Mouse (Mus musculus) bone marrow, adult 2 months (tissue): ENCODE measurements at regions not wholly inside any gene's neighbourhood (a gene's known extent, or its start where the extent isn't known, plus 50 kb on each side); places are given as distances from the start of the nearest gene placed in this dataset.

Experiments used
- CTCF ChIP-seq: fragments of 200-500 bp; IDR thresholded peaks from 2 replicates; pipeline ENCODE4 v1.5.1; 2011; ENCODE audit warnings: low read length, control low read depth; ENCODE audit not compliant: control insufficient read depth, insufficient read depth
- POLR2A ChIP-seq: fragments of 200-500 bp; IDR thresholded peaks from 2 replicates; pipeline ENCODE4 v1.6.1; 2011; ENCODE audit warnings: low read depth, mild to moderate bottlenecking, control low read depth, low read length, borderline replicate concordance; ENCODE audit not compliant: control insufficient read depth

DNA sequence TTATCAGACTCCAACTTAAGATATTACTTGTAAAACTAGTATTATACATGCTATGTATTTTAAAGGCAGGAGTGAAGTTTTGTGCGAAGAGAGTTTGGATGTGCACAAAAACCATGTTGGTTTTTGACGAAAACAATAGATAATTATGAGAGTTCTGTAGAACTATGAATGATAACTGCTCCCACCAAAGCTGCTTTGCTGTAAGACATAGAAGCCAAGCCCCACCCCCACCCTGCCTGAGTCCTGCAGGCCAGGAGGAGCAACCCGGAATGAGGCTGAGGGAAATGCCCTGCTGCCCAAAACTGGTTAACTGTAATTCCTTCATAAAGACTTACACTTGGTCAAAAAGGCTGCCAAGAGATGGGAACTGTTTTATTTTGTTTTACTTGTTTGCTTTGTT, 175.8 kb downstream of the Efnb2 start:
- TF ChIP-seq CTCF (no peak), POLR2A (no peak)
